In genomic region chr5:26355156-26355555, GRCm38 (mm10) we compare ENCODE assay signal across 12 mouse cellular contexts.
"Had no signal": no experiment of that assay in that cellular context is flagged by ENCODE, and none has a peak within 500 bp of the region (broad histone marks: within the 10 kb centered on the region; RNA-seq: fewer than 3 reads in every experiment).

No protein-coding gene starts in this region.

- DNase-seq: retina, postnatal 1 day; right cerebral cortex, adult 18-20 months; right cerebral cortex, postnatal 14 days; right cerebral cortex, postnatal 25 days; right cerebral cortex, postnatal 4 days; spleen, adult 18-20 months; thymus, adult 18-20 months; thymus, adult 2 months; thymus, postnatal 14 days; thymus, postnatal 25 days; thymus, postnatal 36 days; thymus, postnatal 4 days had no signal
